Mouse (Mus musculus): ENCODE measurements around the gene Selenon. TPM values are rescaled to one million over a fixed set of nuclear protein-coding genes. Genes with fewer than 3 reads are reported as not detected.

The Selenon gene
- total and polyA plus RNA-seq, 3 experiments = 0.27 to 1.0 (median 0.64) TPM

DNA sequence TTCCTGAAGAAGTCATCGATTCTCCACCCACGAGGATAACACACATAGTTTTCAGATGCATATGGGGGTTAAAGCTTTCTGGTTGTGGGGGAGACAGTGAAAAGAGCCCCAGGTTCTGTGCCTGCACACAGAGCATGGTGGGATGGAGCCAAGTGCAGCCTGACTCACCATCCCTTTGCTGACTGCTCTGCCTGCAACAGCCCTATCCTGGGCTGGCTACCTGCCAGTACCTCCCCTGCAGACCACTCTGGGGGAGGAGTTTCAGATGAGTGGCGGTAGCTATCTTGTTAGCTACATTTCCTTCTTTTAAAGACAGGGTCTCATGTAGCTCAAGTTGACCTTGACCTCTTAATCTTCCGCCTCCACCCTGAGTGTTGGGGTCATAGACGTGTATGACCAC lies 26.4 kb upstream of the Selenon start:
- dilution Hi-C loops (cut with MboI; ENCODE audit: extremely low pct_ligation_motif_present, extremely low pct_unique_long_range_greater_than_20kb, low sequenced_read_pairs) = no loop called here
- Histone ChIP-seq H3K4me3 (replicated peaks in 1 of 3; ENCODE audit: low read depth in 2 of 3, low read length in 2 of 3, poor library complexity in 1 of 3) (no peak overlapping the region), H3K27ac (ENCODE audit: insufficient read depth, low read depth) (no peak overlapping the region), H3K36me3 (replicated peaks in 1 of 2; ENCODE audit: control insufficient read depth in 1 of 2, insufficient read depth in 1 of 2, low read length in 1 of 2) (no peaks in the 10 kb centered on the region), H3K27me3 (replicated peaks) (no peaks in the 10 kb centered on the region), H3K9ac (ENCODE audit: insufficient read depth, low read depth) (no peak overlapping the region), H3K4me2 (ENCODE audit: insufficient read depth, low read depth, poor library complexity, severe bottlenecking) (no peak overlapping the region), H3K9me3 (replicated peaks; ENCODE audit: low read length) (no peaks in the 10 kb centered on the region), H3K4me1 (ENCODE audit: control insufficient read depth in 1 of 2, insufficient read depth in 2 of 2) (peaks cover 10 to 35% of the 10 kb centered on the region in 2 experiments), H3K79me2 (replicated peaks; ENCODE audit: control insufficient read depth, extremely low read depth, insufficient read depth, poor library complexity, severe bottlenecking) (no peaks in the 10 kb centered on the region)
- in situ Hi-C loops (cut with MboI; ENCODE audit: low pct_ligation_motif_present, low pct_unique_long_range_greater_than_20kb, low sequenced_read_pairs) = no loop called here
- no peak for DNase-seq (ENCODE audit: extremely low read depth)
- TF ChIP-seq POLR2A (IDR thresholded peaks at IDR 0.05; ENCODE audit: low read depth, low read length) = no peak
- TF ChIP-seq ETS1 (conservative IDR thresholded peaks at IDR 0.05; ENCODE audit: low read depth, low read length) = no peak
- no peak for TF ChIP-seq ELF1 (IDR thresholded peaks at IDR 0.05; ENCODE audit: low read depth, low read length)
- TF ChIP-seq MAZ (IDR thresholded peaks at IDR 0.05; ENCODE audit: low read depth, low read length) = no peak
- TF ChIP-seq IRF4 (IDR thresholded peaks at IDR 0.05; ENCODE audit: low read depth, low read length) = no peak
- no peak for TF ChIP-seq SIN3A (IDR thresholded peaks at IDR 0.05; ENCODE audit: low read length)
- no peak for TF ChIP-seq CHD1 (IDR thresholded peaks at IDR 0.05; ENCODE audit: low read depth, low read length)
- TF ChIP-seq E2F4 (IDR thresholded peaks at IDR 0.05; ENCODE audit: insufficient replicate concordance, low read depth, low read length) = no peak
- no peak for TF ChIP-seq ZKSCAN1 (IDR thresholded peaks at IDR 0.05; ENCODE audit: borderline replicate concordance, low read depth, low read length)
- no peak for TF ChIP-seq CHD2 (IDR thresholded peaks at IDR 0.05; ENCODE audit: low read length)
- TF ChIP-seq UBTF (IDR thresholded peaks at IDR 0.05; ENCODE audit: low read depth, low read length) = no peak
- no peak for TF ChIP-seq ZMIZ1 (IDR thresholded peaks at IDR 0.05; ENCODE audit: low read depth, low read length)
- TF ChIP-seq POLR2AphosphoS2 (IDR thresholded peaks at IDR 0.05; ENCODE audit: low read depth, low read length) = no peak
- TF ChIP-seq MXI1 (IDR thresholded peaks at IDR 0.05; ENCODE audit: low read depth, low read length) = no peak
- no peak for TF ChIP-seq HCFC1 (IDR thresholded peaks at IDR 0.05; ENCODE audit: low read depth, low read length)
- no peak for TF ChIP-seq JUND (conservative IDR thresholded peaks at IDR 0.05; ENCODE audit: low read depth, low read length)

DNA sequence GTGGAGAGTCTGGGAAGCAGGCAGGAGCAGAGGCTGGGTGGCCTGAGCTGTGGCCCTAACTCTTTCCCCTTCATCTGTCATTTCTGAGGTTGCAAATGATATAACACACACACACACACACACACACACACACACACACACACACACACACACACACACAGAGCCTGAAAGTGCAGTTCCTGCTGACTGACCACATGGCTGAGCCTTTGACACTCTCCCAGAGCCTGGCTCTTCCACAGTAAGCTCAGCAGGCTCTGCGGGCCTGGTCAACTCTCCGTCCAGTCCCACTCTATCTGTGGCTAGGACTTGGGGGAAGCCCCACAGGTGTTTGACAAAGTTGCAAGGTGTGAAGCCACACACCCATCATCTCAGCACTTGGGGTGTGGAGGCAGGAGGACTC lies 25.3 kb upstream of the Selenon start:
- H3K9ac ChIP-seq (ENCODE audit: insufficient read depth, low read depth) = no peak overlapping the region
- H3K27me3 ChIP-seq (replicated peaks) = no peaks in the 10 kb centered on the region
- H3K4me3 ChIP-seq (replicated peaks in 1 of 3; ENCODE audit: low read depth in 2 of 3, low read length in 2 of 3, poor library complexity in 1 of 3) = no peak overlapping the region
- DNase-seq (ENCODE audit: extremely low read depth) = no peak
- no peaks in the 10 kb centered on the region for H3K79me2 ChIP-seq (replicated peaks; ENCODE audit: control insufficient read depth, extremely low read depth, insufficient read depth, poor library complexity, severe bottlenecking)
- no peak overlapping the region for H3K4me2 ChIP-seq (ENCODE audit: insufficient read depth, low read depth, poor library complexity, severe bottlenecking)
- no peaks in the 10 kb centered on the region for H3K9me3 ChIP-seq (replicated peaks; ENCODE audit: low read length)
- TF ChIP-seq IRF4 (IDR thresholded peaks at IDR 0.05; ENCODE audit: low read depth, low read length) (no peak), MYC (IDR thresholded peaks at IDR 0.05; ENCODE audit: low read depth, low read length) (no peak), ZMIZ1 (IDR thresholded peaks at IDR 0.05; ENCODE audit: low read depth, low read length) (no peak), TCF12 (IDR thresholded peaks at IDR 0.05; ENCODE audit: low read depth, low read length) (no peak), JUND (conservative IDR thresholded peaks at IDR 0.05; ENCODE audit: low read depth, low read length) (no peak), MAX (IDR thresholded peaks at IDR 0.05; ENCODE audit: low read length) (no peak), ELF1 (IDR thresholded peaks at IDR 0.05; ENCODE audit: low read depth, low read length) (no peak), BHLHE40 (IDR thresholded peaks at IDR 0.05; ENCODE audit: low read depth, low read length) (no peak), ZC3H11A (IDR thresholded peaks at IDR 0.05; ENCODE audit: low read depth, low read length) (no peak), USF1 (IDR thresholded peaks at IDR 0.05; ENCODE audit: low read depth, low read length) (no peak), SMC3 (IDR thresholded peaks at IDR 0.05; ENCODE audit: low read depth, low read length) (no peak), E2F4 (IDR thresholded peaks at IDR 0.05; ENCODE audit: insufficient replicate concordance, low read depth, low read length) (no peak), POLR2A (IDR thresholded peaks at IDR 0.05; ENCODE audit: low read depth, low read length) (no peak), CHD2 (IDR thresholded peaks at IDR 0.05; ENCODE audit: low read length) (no peak), EP300 (IDR thresholded peaks at IDR 0.05; ENCODE audit: low read length) (no peak), ETS1 (conservative IDR thresholded peaks at IDR 0.05; ENCODE audit: low read depth, low read length) (no peak), UBTF (IDR thresholded peaks at IDR 0.05; ENCODE audit: low read depth, low read length) (no peak), RAD21 (IDR thresholded peaks at IDR 0.05; ENCODE audit: low read depth, low read length) (no peak), KAT2A (IDR thresholded peaks at IDR 0.05; ENCODE audit: insufficient replicate concordance, low read length) (no peak), PAX5 (IDR thresholded peaks at IDR 0.05; ENCODE audit: low read length) (no peak)
- dilution Hi-C loops (cut with MboI; ENCODE audit: extremely low pct_ligation_motif_present, extremely low pct_unique_long_range_greater_than_20kb, low sequenced_read_pairs) = no loop called here
- no peaks in the 10 kb centered on the region for H3K36me3 ChIP-seq (replicated peaks in 1 of 2; ENCODE audit: control insufficient read depth in 1 of 2, insufficient read depth in 1 of 2, low read length in 1 of 2)
- H3K27ac ChIP-seq (ENCODE audit: insufficient read depth, low read depth) = no peak overlapping the region
- H3K4me1 ChIP-seq (ENCODE audit: control insufficient read depth in 1 of 2, insufficient read depth in 2 of 2) = peaks cover 13 to 34% of the 10 kb centered on the region in 2 experiments
- in situ Hi-C loops (cut with MboI; ENCODE audit: low pct_ligation_motif_present, low pct_unique_long_range_greater_than_20kb, low sequenced_read_pairs) = no loop called here
